Mouse (Mus musculus) heart, embryonic 16.5 days (tissue): ENCODE measurements around the gene Gpat2. TPM values are rescaled to one million over a fixed set of nuclear protein-coding genes. Genes with fewer than 3 reads are reported as not detected.

Experiments
- ATAC-seq: fragments of 200-750 bp; cut with Nextera tagmentation; replicated peaks from 2 replicates; pipeline ENCODE4 v1.8.0; 2017; ENCODE audit warnings: moderate number of reproducible peaks; ENCODE audit not compliant: insufficient read depth, low FRiP score; ENCODE audit errors: extremely low read depth
- H3K27ac ChIP-seq: fragments of 300-500 bp; sonication (generic); 2 replicates; pipeline ENCODE4 v1.5.1; 2014; ENCODE audit warnings: mild to moderate bottlenecking, low read length, control low read depth, moderate library complexity
- H3K27me3 ChIP-seq: fragments of 300-500 bp; sonication (generic); 2 replicates; pipeline ENCODE4 v1.6.1; 2014; ENCODE audit warnings: low read length, mixed read lengths; ENCODE audit not compliant: control insufficient read depth, insufficient read depth
- H3K36me3 ChIP-seq: fragments of 300-500 bp; sonication (generic); 2 replicates; pipeline ENCODE4 v1.6.1; 2014; ENCODE audit not compliant: control insufficient read depth, insufficient read depth
- H3K4me1 ChIP-seq: fragments of 300-500 bp; sonication (generic); 2 replicates; pipeline ENCODE4 v1.6.1; 2014; ENCODE audit warnings: low read length, mixed read lengths; ENCODE audit not compliant: control insufficient read depth, insufficient read depth
- H3K4me2 ChIP-seq: fragments of 300-500 bp; sonication (generic); 2 replicates; pipeline ENCODE4 v1.6.1; 2014; ENCODE audit warnings: low read depth, mild to moderate bottlenecking, control low read depth, low read length
- H3K4me3 ChIP-seq: fragments of 300-500 bp; sonication (generic); 2 replicates; pipeline ENCODE4 v1.5.1; 2014; ENCODE audit warnings: mild to moderate bottlenecking, control low read depth, low read length
- H3K9ac ChIP-seq: fragments of 300-500 bp; sonication (generic); 2 replicates; pipeline ENCODE4 v1.6.1; 2014; ENCODE audit warnings: low read length, control low read depth
- H3K9me3 ChIP-seq: fragments of 300-500 bp; sonication (generic); replicated peaks from 2 replicates; pipeline ENCODE4 v1.6.1; 2016; ENCODE audit warnings: low read length; ENCODE audit not compliant: control insufficient read depth
- WGBS: fragments of 180-500 bp; shearing (Covaris S2); extraction: QIAGEN DNeasy Blood & Tissue Kit; methylation state at CpG from one replicate; pipeline ENCODE4 v1.1.7; 2014; 5-methylcytosine and 5-hydroxymethylcytosine counted together
- polyA plus RNA-seq: library from polyadenylated mRNA; unstranded; fragments of >200 nt; fragmentation: Nextera tagmentation; extraction: Ambion mirVana; gene quantifications from 2 replicates; pipeline ENCODE4 v1.2.1, GENCODE M21; 2015

Gene Gpat2
- 0.35 and 0.44 TPM in 2 replicates for polyA plus RNA-seq

DNA sequence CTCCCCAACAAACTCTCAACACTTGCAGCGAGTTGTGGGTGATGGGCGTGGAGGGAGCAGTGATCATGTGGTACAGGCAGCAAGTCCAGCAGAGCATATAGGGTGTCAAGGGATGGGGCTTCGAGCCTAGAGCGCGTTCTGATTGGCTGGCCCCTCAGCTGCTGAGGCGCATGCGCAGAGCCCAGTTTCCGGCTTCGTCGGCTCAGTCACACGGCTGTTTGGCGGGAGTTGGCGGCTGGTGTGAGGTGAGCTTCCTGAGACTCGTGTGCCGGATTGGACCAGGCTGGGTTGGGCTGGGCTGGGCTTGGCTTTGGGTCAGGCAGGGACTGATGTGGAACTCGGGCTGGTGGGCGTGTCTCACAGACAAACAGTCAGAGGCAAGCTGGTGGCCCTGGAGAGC lies at the start of gene Gpat2:
Gene Gpat2 (plus strand): TSS at position 223 of the 400 bp plus-strand sequence.
- Histone ChIP-seq H3K4me3 (no peak within 1 kb of the TSS), H3K36me3 (no peaks in the 10 kb centered on the region), H3K4me2 (no peak within 1 kb of the TSS), H3K9me3 (0 out of 2 replicates have a peak, but pooled peaks cover 3% of the 10 kb centered on the region), H3K27ac (no peak within 1 kb of the TSS), H3K4me1 (no peaks in the 10 kb centered on the region), H3K27me3 (no peaks in the 10 kb centered on the region), H3K9ac (no peak within 1 kb of the TSS)
- WGBS, result 85% methylated on average over 17 of the region's 17 CpGs
- ATAC-seq, result no peak

DNA sequence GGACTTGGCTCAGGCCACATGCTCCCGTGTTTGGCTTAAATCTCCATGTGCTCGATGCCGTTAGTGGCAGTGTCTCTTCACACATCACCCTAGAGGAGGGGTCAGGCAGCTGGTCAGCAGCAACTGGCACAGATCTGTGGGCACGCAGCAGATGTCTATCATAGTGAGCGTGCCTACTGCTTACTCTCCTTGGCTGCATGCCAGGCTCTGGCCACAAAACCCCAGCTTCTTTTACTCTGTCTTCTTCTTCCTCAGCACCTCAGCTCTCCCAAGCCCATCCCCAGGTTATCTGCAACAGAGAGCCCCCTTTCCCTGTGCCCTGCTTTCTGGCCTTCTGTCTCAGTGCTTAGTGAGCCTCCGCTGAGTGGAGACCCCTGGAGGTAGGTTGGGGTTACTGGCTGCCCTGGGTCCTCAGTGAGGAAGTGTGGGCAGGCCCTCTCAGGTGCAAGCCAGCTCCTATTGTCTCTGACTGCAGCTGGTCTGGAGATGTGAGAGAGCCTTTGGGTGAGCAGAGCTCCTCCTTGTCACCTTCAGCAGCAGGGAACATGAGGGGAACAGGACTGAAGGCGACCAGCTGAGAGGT lies 49.1 kb upstream of the Gpat2 start:
- Histone ChIP-seq H3K4me2 (no peak overlapping the region), H3K9me3 (no peaks in the 10 kb centered on the region), H3K36me3 (no peaks in the 10 kb centered on the region), H3K4me3 (no peak overlapping the region), H3K27ac (no peak overlapping the region), H3K4me1 (peaks cover 36% of the 10 kb centered on the region), H3K9ac (no peak overlapping the region; the same call in 1 of the 2 replicates), H3K27me3 (no peaks in the 10 kb centered on the region)
- no peak for ATAC-seq
- 39% methylated on average over 7 of the region's 7 CpGs for WGBS

DNA sequence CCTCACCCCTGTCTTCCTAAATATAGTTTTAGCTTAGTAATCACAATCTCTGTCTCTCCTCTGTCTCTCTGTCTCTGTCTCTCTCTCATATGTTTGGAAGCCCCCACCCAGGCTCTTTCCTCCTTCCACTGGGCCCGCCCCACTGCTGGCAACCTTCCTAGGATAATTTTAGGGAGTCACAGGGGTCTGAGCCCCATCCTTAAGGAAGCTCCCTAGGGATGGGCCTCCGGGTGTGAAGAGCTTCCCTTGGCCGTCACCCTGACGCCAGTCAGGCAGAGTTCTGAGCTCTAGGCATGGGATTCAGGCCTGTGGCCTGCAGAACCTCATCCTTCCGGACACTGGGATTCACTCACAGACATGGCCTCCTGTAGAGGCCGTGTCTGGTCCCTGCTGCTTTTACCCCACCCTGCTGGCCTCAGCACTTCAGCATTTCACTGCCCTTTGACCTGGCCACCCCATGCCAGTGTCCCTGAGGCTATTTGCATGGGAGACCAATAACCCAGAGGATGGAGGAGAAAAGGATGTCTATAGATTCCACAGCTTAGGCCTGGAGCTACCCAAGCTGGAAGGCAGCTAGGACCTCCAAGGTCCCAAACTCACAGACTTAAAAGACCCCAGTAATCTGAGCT lies 48.5 kb upstream of the Gpat2 start:
- 73% methylated on average over 6 of the region's 6 CpGs for whole genome bisulfite sequencing
- no peaks in the 10 kb centered on the region for H3K36me3 ChIP-seq
- H3K9me3 ChIP-seq, result no peaks in the 10 kb centered on the region
- H3K4me3 ChIP-seq, result no peak overlapping the region
- ATAC-seq, result no peak
- no peak overlapping the region for H3K4me2 ChIP-seq
- H3K27me3 ChIP-seq, result no peaks in the 10 kb centered on the region
- no peak overlapping the region for H3K9ac ChIP-seq
- H3K27ac ChIP-seq, result no peak overlapping the region
- peaks cover 29% of the 10 kb centered on the region for H3K4me1 ChIP-seq

DNA sequence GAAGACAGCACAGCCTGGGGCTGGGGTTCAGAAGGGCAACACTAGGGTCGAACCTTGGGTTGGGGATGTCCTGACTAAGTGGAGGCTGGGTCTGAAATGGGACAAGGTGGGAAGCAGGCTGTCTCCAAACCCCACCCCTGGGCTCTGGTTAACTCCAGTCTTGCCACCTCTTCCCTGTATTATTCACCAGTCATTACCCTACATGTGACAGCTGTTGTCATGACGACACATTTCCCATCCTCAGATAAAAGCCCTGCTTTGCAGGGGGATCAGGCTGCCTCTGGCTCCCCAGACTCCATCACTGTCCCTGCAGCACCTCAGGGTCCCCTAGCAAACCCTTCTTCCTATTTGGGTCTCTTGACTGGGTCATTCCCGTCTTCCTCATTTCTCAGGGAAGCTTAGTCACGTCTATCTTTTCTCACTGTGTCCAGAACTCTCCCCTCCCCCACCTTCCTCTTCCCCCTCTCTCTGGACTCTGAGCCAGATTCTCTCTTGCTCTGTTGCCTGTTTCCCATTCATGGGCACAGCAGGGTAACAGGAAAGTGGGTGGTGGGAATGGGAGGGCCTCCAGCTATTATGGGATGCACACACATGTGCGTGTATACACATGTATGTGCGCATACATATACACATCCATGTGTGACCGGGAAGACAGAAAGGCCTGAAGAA lies 46.9 kb upstream of the Gpat2 start:
- Histone ChIP-seq H3K9ac (no peak overlapping the region), H3K27me3 (no peaks in the 10 kb centered on the region), H3K4me3 (no peak overlapping the region), H3K9me3 (no peaks in the 10 kb centered on the region), H3K4me2 (no peak overlapping the region), H3K4me1 (peaks cover 26% of the 10 kb centered on the region), H3K27ac (no peak overlapping the region), H3K36me3 (no peaks in the 10 kb centered on the region)
- no peak for ATAC-seq
- 63% methylated on average over 7 of the region's 7 CpGs for WGBS

DNA sequence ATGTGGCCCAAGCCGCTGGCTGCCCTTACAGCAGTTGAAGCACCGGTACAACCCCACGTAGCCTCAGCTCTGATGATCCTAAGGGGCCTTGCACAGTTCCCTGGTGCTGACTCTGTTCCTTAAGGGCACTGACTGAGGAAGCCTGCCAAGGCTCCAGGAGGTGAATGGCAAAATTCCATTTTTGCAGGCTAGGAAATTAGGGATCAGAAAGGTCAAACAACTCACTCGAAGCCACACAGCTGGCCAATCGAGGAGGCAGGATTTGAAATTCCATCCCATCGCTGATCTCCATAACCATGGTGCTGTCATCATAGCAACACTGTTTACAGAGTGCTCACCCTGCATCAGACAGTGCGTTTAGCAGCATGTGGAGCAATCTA lies 46.4 kb upstream of the Gpat2 start:
- 71% methylated on average over 7 of the region's 7 CpGs for WGBS
- no peak overlapping the region for H3K27ac ChIP-seq
- no peak for ATAC-seq

DNA sequence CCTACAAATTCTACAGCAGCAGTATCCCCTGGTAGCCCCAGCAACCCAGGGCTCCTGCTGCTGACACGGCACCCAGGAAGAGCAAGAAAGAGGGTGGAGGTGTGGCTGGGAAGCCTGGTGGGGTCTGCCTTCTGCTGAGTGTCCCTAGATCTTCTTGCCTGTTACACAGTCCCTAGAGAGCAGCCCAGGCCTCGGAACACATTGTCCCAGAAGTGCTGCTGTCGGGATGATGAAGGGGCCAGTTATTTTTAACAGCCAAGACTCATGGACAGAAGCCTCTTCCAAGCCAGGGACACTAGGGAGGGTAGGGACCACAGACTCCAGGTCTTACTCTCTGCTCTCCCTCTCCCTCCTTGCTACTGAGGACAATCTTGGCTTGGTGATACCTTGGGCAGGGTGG lies 45.7 kb upstream of the Gpat2 start:
- Histone ChIP-seq H3K9me3 (no peaks in the 10 kb centered on the region), H3K36me3 (no peaks in the 10 kb centered on the region), H3K9ac (no peak overlapping the region; the same call in 1 of the 2 replicates), H3K27ac (no peak overlapping the region), H3K4me1 (peaks cover 26% of the 10 kb centered on the region), H3K4me3 (no peak overlapping the region), H3K27me3 (no peaks in the 10 kb centered on the region), H3K4me2 (no peak overlapping the region)
- 44% methylated on average over 3 of the region's 3 CpGs for WGBS
- ATAC-seq, result no peak

More for the DNA sequence above, 46.4 kb upstream of the Gpat2 start:
- H3K27me3 ChIP-seq, result no peaks in the 10 kb centered on the region
- no peaks in the 10 kb centered on the region for H3K36me3 ChIP-seq
- no peak overlapping the region for H3K9ac ChIP-seq
- H3K9me3 ChIP-seq, result no peaks in the 10 kb centered on the region
- no peak overlapping the region for H3K4me3 ChIP-seq
- H3K4me1 ChIP-seq, result peaks cover 26% of the 10 kb centered on the region
- H3K4me2 ChIP-seq, result no peak overlapping the region

DNA sequence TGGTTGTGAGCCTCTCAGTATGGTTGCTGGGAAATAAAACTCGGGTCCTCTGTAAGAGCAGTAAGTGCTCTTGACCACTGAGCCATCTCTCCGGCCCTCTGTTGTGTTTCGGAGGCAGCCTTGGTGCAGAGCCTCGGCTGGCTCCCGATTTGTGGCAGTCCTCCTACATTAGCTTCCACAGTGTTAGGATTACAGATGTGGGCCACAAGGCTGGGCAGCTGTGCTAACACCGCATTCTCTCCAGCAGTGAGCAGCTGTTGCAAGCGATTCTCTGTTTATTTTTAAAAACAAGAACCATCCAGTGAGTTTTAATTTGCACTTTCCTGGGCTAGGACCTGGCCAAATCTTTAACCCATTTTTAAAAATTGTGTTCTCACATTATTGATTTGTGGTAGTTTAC lies 41.1 kb upstream of the Gpat2 start:
- no peaks in the 10 kb centered on the region for H3K36me3 ChIP-seq
- H3K27me3 ChIP-seq, result no peaks in the 10 kb centered on the region
- no peaks in the 10 kb centered on the region for H3K9me3 ChIP-seq
- no peak overlapping the region for H3K4me2 ChIP-seq
- 66% methylated on average over 7 of the region's 7 CpGs for WGBS
- no peak overlapping the region for H3K9ac ChIP-seq
- no peak overlapping the region for H3K27ac ChIP-seq
- no peak overlapping the region for H3K4me3 ChIP-seq
- H3K4me1 ChIP-seq, result peaks cover 5% of the 10 kb centered on the region
- ATAC-seq, result no peak

DNA sequence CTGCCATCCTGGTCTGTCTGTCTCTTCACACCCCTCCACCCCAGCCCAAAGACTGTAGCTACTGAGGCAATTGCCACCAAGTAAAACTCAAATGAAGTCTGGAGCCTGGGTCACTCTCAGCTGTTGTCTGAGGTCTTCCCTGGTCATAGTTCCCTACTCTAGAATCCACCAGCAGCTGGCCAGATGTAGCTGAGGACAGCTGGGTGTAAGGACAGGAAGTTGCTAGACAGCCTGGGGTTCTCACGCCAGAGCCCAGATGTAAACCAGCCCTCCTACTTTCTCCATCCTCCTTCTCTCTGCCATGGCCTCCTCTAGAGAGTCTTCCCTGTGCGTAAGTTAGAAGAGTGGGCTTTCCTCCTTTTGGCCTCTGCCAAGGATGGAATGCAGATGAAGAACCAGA lies 37.5 kb upstream of the Gpat2 start:
- Histone ChIP-seq H3K27ac (no peak overlapping the region), H3K36me3 (no peaks in the 10 kb centered on the region), H3K9me3 (no peaks in the 10 kb centered on the region), H3K4me2 (no peak overlapping the region), H3K27me3 (no peaks in the 10 kb centered on the region), H3K9ac (no peak overlapping the region), H3K4me3 (no peak overlapping the region), H3K4me1 (no peaks in the 10 kb centered on the region)
- WGBS, result 65% methylated on average over 2 of the region's 2 CpGs
- ATAC-seq, result no peak

DNA sequence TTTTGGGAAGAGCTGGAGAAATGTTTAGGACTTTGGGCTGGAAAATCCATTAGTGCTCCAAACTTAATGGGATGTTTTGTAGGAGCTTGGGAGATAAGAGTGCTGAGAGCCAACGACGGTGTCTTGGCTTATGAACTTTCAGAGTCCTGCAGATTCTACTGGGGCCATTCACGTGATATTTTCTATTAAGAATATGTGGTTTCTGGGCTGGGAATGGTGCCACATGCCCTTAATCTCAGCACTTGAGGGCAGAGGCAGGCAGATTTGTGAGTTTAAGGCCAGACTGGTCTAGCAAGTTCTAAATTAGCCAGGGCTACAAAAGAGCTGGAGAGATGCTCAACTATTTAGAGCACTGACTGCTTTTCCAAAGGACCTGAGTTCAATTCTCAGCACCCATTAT lies 34.6 kb upstream of the Gpat2 start:
- no peak overlapping the region for H3K4me3 ChIP-seq
- 57% methylated on average over 3 of the region's 3 CpGs for WGBS
- no peak for ATAC-seq

More for the DNA sequence above, 34.6 kb upstream of the Gpat2 start:
- no peak overlapping the region for H3K4me2 ChIP-seq
- H3K27ac ChIP-seq, result no peak overlapping the region
- H3K4me1 ChIP-seq, result no peaks in the 10 kb centered on the region; the same call in 1 of the 2 replicates
- no peak overlapping the region for H3K9ac ChIP-seq
- H3K9me3 ChIP-seq, result no peaks in the 10 kb centered on the region
- H3K27me3 ChIP-seq, result no peaks in the 10 kb centered on the region
- no peaks in the 10 kb centered on the region for H3K36me3 ChIP-seq
